ENCODE assay signal across 10 mouse cellular contexts in genomic region chr9:17987606-17988005, GRCm38 (mm10).
A peak's percentile ranks its signal among the peaks of the same experiment; 100 is the strongest.
DNase-seq lines count a peak whose midpoint lies in the region; ATAC-seq and TF ChIP-seq lines count a peak whose summit lies in the region.
"Had no signal": no experiment of that assay in that cellular context is flagged by ENCODE, and none has a peak within 500 bp of the region (broad histone marks: within the 10 kb centered on the region; RNA-seq: fewer than 3 reads in every experiment).

No protein-coding gene starts in this region.

- no peak overlapping the region for H3K27ac ChIP-seq in liver, embryonic 14.5 days
- H3K27ac ChIP-seq: heart, embryonic 15.5 days; neural tube, embryonic 12.5 days had no signal

- H3K4me1 ChIP-seq in liver, embryonic 14.5 days (replicated peaks; ENCODE audit: control insufficient read depth in 2 of 2, insufficient read depth in 2 of 2, low read length in 1 of 2) = no peaks in the 10 kb centered on the region
- H3K4me1 ChIP-seq: heart, embryonic 15.5 days; neural tube, embryonic 12.5 days had no signal

- DNase-seq in adrenal gland, adult 18-20 months (ENCODE audit: low spot score in 2 of 2) = peak; percentile 42 to 54
- DNase-seq in adrenal gland, adult 2 months = no peak
- peak; percentile 6 to 7 for DNase-seq in layer of hippocampus, postnatal 25 days (ENCODE audit: extremely low spot score in 1 of 2, low spot score in 1 of 2)
- no peak for DNase-seq in layer of hippocampus, adult 18-20 months (ENCODE audit: low spot score in 2 of 2)
- DNase-seq in A20 (ENCODE audit: low read depth, low spot score) = peak; percentile 19
- peak; percentile 4 to 29 for DNase-seq in cerebellum, postnatal 36 days
- peak; percentile 50 to 68 (median 59) for DNase-seq in liver, embryonic 14.5 days (ENCODE audit: low read depth in 3 of 3, low spot score in 3 of 3)
- DNase-seq in ovary, postnatal 36 days (ENCODE audit: low spot score) = no peak

- H3K9ac ChIP-seq in liver, embryonic 14.5 days (replicated peaks) = no peak overlapping the region
- H3K9ac ChIP-seq: heart, embryonic 15.5 days; neural tube, embryonic 12.5 days had no signal

- ATAC-seq in liver, embryonic 14.5 days (ENCODE audit: insufficient read depth) = no peak

- H3K27me3 ChIP-seq in liver, embryonic 14.5 days (ENCODE audit: control insufficient read depth, insufficient read depth, low read length) = no peaks in the 10 kb centered on the region
- H3K27me3 ChIP-seq: heart, embryonic 15.5 days; neural tube, embryonic 12.5 days had no signal

- H3K36me3 ChIP-seq in liver, embryonic 14.5 days (replicated peaks; ENCODE audit: control insufficient read depth, insufficient read depth, low read depth) = no peaks in the 10 kb centered on the region
- H3K36me3 ChIP-seq: heart, embryonic 15.5 days; neural tube, embryonic 12.5 days had no signal

- no peaks in the 10 kb centered on the region for H3K9me3 ChIP-seq in liver, embryonic 14.5 days (ENCODE audit: control insufficient read depth, low read length)
- H3K9me3 ChIP-seq: heart, embryonic 15.5 days; neural tube, embryonic 12.5 days had no signal

- no peak for TF ChIP-seq CTCF in liver, embryonic 14.5 days (IDR thresholded peaks at IDR 0.05; ENCODE audit: low read depth)

- TF ChIP-seq EP300 in liver, embryonic 14.5 days (IDR thresholded peaks at IDR 0.05; ENCODE audit: low read depth) = no peak

- H3K4me3 ChIP-seq in liver, embryonic 14.5 days (ENCODE audit: insufficient read depth in 1 of 2, low read depth in 2 of 2, low read length in 2 of 2) = no peak overlapping the region
- H3K4me3 ChIP-seq: heart, embryonic 15.5 days; neural tube, embryonic 12.5 days had no signal

- WGBS in liver, embryonic 14.5 days (ENCODE audit: insufficient replicate concordance) = 64% methylated on average over 5 of the region's 5 CpGs

- no peak overlapping the region for H3K4me2 ChIP-seq in liver, embryonic 14.5 days (ENCODE audit: low read depth)
- H3K4me2 ChIP-seq: heart, embryonic 15.5 days; neural tube, embryonic 12.5 days had no signal

Comparison
In these comparisons a context has a peak if more than half of its experiments do, and no peak if none do; other contexts are left out.
1. DNase-seq: peak in adrenal gland, adult 18-20 months (2 of 2), layer of hippocampus, postnatal 25 days (2 of 2), A20 (single experiment), cerebellum, postnatal 36 days (2 of 2) and liver, embryonic 14.5 days (3 of 3); none in adrenal gland, adult 2 months (single experiment), layer of hippocampus, adult 18-20 months (0 of 2) and ovary, postnatal 36 days (single experiment).